Mouse (Mus musculus) midbrain, postnatal 0 days (tissue): ENCODE results near the gene Rpl9-ps1. TPM values are rescaled to one million over a fixed set of nuclear protein-coding genes. Genes with fewer than 3 reads are reported as not detected.

Experiments used
- ATAC-seq: fragments of 200-750 bp; cut with Nextera tagmentation; 2 replicates; pipeline ENCODE4 v1.8.0; 2017; ENCODE audit warnings: moderate number of reproducible peaks, mild to moderate bottlenecking, moderate TSS enrichment, moderate library complexity; ENCODE audit not compliant: low FRiP score
- DNase-seq: peaks from one replicate; pipeline ENCODE4 v3.0.0-alpha.2; 2015; ENCODE audit warnings: low spot score
- H3K27ac ChIP-seq: fragments of 300-500 bp; sonication (generic); 2 replicates; pipeline ENCODE4 v1.5.1; 2014; ENCODE audit warnings: low read depth, mild to moderate bottlenecking, low read length, mixed read lengths
- H3K27me3 ChIP-seq: fragments of 300-500 bp; sonication (generic); 2 replicates; pipeline ENCODE4 v1.6.1; 2014; ENCODE audit warnings: low read length, control low read depth, mixed read lengths; ENCODE audit not compliant: insufficient read depth
- H3K36me3 ChIP-seq: fragments of 300-500 bp; sonication (generic); 2 replicates; pipeline ENCODE4 v1.6.1; 2014; ENCODE audit warnings: low read length, control low read depth, mixed read lengths; ENCODE audit not compliant: insufficient read depth
- H3K4me1 ChIP-seq: fragments of 300-500 bp; sonication (generic); 2 replicates; pipeline ENCODE4 v1.6.1; 2014; ENCODE audit warnings: mild to moderate bottlenecking, control low read depth, antibody characterized with exemption, low read length, mixed read lengths; ENCODE audit not compliant: insufficient read depth
- H3K4me2 ChIP-seq: fragments of 300-500 bp; sonication (generic); 2 replicates; pipeline ENCODE4 v1.6.1; 2014; ENCODE audit warnings: low read depth, mild to moderate bottlenecking, low read length, mixed read lengths; ENCODE audit not compliant: poor library complexity, severe bottlenecking
- H3K4me3 ChIP-seq: fragments of 300-500 bp; sonication (generic); 2 replicates; pipeline ENCODE4 v1.5.1; 2014; ENCODE audit warnings: low read depth, mild to moderate bottlenecking, low read length, moderate library complexity
- H3K9ac ChIP-seq: fragments of 300-500 bp; sonication (generic); replicated peaks from 2 replicates; pipeline ENCODE4 v1.6.1; 2014; ENCODE audit warnings: mild to moderate bottlenecking, low read length, moderate library complexity, mixed read lengths; ENCODE audit not compliant: poor library complexity, severe bottlenecking
- H3K9me3 ChIP-seq: fragments of 300-500 bp; sonication (generic); 2 replicates; pipeline ENCODE4 v1.6.1; 2016; ENCODE audit warnings: low read length, control low read depth
- CTCF ChIP-seq: IDR thresholded peaks from 2 replicates; pipeline ENCODE4 v1.5.1; 2016; ENCODE audit warnings: antibody characterized with exemption, mild to moderate bottlenecking
- WGBS: fragments of 180-500 bp; shearing (Covaris S2); extraction: QIAGEN DNeasy Blood & Tissue Kit; methylation state at CpG from one replicate; pipeline ENCODE4 v1.1.7; 2014; 5-methylcytosine and 5-hydroxymethylcytosine counted together
- polyA plus RNA-seq: library from polyadenylated mRNA; unstranded; fragments of >200 nt; fragmentation: Nextera tagmentation; extraction: Ambion mirVana; gene quantifications from 2 replicates; pipeline ENCODE4 v1.2.1, GENCODE M21; 2015
- total RNA-seq: library from RNA; depleted of rRNA; stranded (reverse); fragments of >200 nt; gene quantifications from 2 replicates; pipeline ENCODE4 v1.2.3, GENCODE M21; 2014

Rpl9-ps1 gene
- total and polyA plus RNA-seq, 2 experiments from 2014 or later = not detected

DNA sequence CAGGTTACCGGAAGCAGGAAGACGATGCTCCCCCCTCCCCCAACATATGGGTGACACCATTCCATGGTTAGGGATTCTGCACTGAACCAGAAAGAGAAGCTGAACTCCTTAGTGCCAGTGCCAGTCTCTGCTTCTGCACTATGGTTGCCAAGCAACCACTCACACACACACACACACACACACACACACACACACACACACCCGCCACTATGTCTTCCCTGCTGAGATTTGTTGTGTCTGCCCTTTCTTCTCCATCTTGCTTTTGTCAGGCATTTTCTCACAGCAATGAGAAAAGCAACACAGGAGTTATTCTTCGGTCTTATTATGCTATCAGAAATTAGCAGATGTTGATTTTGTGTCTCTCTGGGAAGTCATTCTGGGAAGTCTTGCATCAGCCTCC is 11.0 kb downstream of the Rpl9-ps1 start:
- ATAC-seq (no peak), DNase-seq (peak; percentile 33)
- TF ChIP-seq CTCF = no peak
- H3K4me1 ChIP-seq = no peaks in the 10 kb centered on the region
- no peak overlapping the region for H3K9ac ChIP-seq
- no peaks in the 10 kb centered on the region for H3K27me3 ChIP-seq
- no peak overlapping the region for H3K4me3 ChIP-seq
- H3K27ac ChIP-seq = no peak overlapping the region
- no peaks in the 10 kb centered on the region for H3K9me3 ChIP-seq
- 35% methylated on average over 4 of the region's 4 CpGs for WGBS
- no peak overlapping the region for H3K4me2 ChIP-seq
- no peaks in the 10 kb centered on the region for H3K36me3 ChIP-seq

DNA sequence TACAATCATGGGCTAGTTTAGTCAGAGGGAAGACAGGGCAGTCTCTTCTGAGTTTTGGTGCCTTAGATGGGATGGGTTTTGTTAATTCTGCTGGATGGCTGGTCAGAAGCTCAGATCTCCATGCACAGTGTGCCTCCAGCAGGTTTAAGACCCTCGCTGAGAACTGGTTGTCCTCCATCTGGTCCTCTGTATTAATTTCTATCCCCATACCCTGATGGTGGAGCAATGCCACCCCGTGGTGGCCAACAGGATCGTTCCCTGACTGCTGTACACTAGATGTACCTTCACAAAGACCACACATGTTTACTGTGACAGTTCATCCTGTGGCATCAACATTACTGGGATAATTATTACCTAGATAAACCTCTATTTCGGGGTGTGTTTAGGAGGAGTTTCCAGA is 12.7 kb downstream of the Rpl9-ps1 start:
- Histone ChIP-seq H3K36me3 (no peaks in the 10 kb centered on the region), H3K9ac (no peak overlapping the region), H3K27me3 (no peaks in the 10 kb centered on the region), H3K27ac (no peak overlapping the region), H3K9me3 (no peaks in the 10 kb centered on the region), H3K4me1 (no peaks in the 10 kb centered on the region), H3K4me3 (no peak overlapping the region), H3K4me2 (no peak overlapping the region)
- no peak for ATAC-seq
- WGBS = 78% methylated on average over 4 of the region's 4 CpGs
- no peak for TF ChIP-seq CTCF
- peak; percentile 5 for DNase-seq

DNA sequence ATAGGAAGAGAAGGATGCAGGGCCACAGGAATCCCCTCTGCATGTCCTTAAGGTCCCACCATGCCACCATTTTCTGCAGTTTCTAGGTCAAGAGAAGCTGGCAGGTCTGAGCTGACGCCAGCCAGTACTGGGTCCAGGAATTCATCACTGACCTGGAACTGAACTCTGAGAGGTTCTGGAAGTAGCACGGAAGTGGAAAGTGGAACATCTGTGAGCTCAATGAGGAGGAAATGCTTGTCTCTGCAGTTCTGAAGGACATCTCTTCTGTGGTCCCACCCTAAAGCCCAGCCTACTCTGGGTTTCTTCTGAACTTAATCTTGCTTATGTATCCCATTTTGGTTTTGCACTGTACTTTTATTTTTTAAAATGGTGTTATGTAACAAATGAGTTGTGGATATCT is 14.4 kb downstream of the Rpl9-ps1 start:
- no peaks in the 10 kb centered on the region for H3K9me3 ChIP-seq
- no peak overlapping the region for H3K27ac ChIP-seq
- no peaks in the 10 kb centered on the region for H3K4me1 ChIP-seq
- H3K27me3 ChIP-seq = no peaks in the 10 kb centered on the region
- TF ChIP-seq CTCF = no peak
- ATAC-seq (no peak), DNase-seq (no peak)
- 79% methylated on average over 2 of the region's 2 CpGs for WGBS
- H3K36me3 ChIP-seq = no peaks in the 10 kb centered on the region
- no peak overlapping the region for H3K9ac ChIP-seq
- H3K4me3 ChIP-seq = no peak overlapping the region
- no peak overlapping the region for H3K4me2 ChIP-seq

DNA sequence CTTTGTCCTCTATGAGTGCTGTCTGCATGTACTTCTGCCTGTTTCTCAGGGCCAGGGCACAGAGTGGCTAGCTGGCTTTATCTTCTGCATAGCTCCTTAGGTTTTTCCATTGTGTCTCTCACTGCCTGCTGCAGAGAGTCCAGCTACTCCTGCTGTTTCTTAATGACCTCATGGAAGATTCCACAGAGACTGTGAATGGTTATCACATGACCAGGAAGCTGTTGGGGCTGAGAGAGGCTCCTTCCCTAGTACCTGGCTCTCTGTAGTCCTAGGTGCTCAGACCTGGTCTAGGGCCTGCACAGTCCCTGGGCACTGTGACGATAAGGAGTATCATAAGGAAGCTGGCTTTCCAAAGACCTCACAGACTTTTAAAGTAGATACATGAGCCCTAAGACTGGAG is 14.8 kb downstream of the Rpl9-ps1 start:
- Histone ChIP-seq H3K9me3 (no peaks in the 10 kb centered on the region), H3K4me1 (no peaks in the 10 kb centered on the region), H3K9ac (no peak overlapping the region), H3K36me3 (no peaks in the 10 kb centered on the region), H3K27ac (no peak overlapping the region), H3K4me2 (no peak overlapping the region), H3K4me3 (no peak overlapping the region), H3K27me3 (no peaks in the 10 kb centered on the region)
- WGBS = 97% methylated on average over 1 of the region's 1 CpGs
- no peak for TF ChIP-seq CTCF
- ATAC-seq = no peak
- DNase-seq = no peak

DNA sequence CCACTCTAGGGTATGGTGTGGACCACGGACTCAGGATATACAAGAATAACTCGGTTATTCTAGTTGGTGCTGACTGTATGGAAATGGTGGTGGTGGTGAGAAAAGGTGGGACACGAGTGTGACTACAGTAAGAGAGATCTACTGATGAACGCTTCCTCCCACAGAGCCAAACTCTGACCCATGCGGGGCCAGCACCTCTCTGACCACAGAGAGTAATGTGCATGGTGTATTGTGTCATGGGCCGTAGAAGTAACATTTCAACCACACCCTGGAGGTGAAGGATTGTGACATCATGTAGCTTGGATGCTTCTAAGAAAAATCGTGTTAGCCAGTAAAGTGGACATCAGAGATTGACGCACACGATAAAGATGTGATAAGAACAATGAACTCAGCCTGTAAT is 16.6 kb downstream of the Rpl9-ps1 start:
- no peak for ATAC-seq
- H3K4me3 ChIP-seq = no peak overlapping the region
- no peak for TF ChIP-seq CTCF

DNA sequence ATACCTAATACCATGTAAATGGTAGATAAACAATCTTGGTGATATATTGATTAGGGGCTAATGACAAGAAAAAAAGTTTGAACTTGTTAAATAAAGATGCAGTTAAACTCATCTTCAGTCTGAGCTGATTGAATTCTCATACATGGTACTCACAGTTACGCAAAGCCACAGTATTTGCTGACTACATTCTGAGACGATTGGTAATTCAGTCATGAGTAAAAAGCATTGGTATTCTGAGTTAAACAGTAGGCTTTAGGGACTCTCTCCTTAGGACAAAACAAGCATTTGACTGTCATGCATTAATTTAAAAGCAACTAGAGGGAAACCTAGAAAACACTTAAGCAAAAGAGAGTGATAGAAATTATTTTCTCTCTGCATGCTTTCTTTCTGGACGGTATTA is 21.8 kb downstream of the Rpl9-ps1 start:
- Histone ChIP-seq H3K4me1 (no peaks in the 10 kb centered on the region), H3K27me3 (no peaks in the 10 kb centered on the region), H3K4me2 (no peak overlapping the region), H3K9ac (no peak overlapping the region), H3K4me3 (no peak overlapping the region), H3K36me3 (no peaks in the 10 kb centered on the region), H3K9me3 (no peaks in the 10 kb centered on the region), H3K27ac (no peak overlapping the region)
- no peak for TF ChIP-seq CTCF
- ATAC-seq = no peak
- DNase-seq = no peak
- WGBS = 90% methylated on average over 3 of the region's 3 CpGs

More for the DNA sequence above, 16.6 kb downstream of the Rpl9-ps1 start:
- no peak for DNase-seq
- Histone ChIP-seq H3K36me3 (no peaks in the 10 kb centered on the region), H3K4me2 (no peak overlapping the region), H3K9ac (no peak overlapping the region), H3K9me3 (no peaks in the 10 kb centered on the region), H3K27ac (no peak overlapping the region), H3K4me1 (no peaks in the 10 kb centered on the region), H3K27me3 (no peaks in the 10 kb centered on the region)
- WGBS = 89% methylated on average over 9 of the region's 9 CpGs
